Mouse (Mus musculus): ENCODE data around the gene Pfdn5.

Gene Pfdn5

GRCm38 (mm10) chr15:102376453-102377162 is 50.7 kb downstream of the Pfdn5 start:
- DNase-seq (ENCODE audit: low read depth), result no peak

GRCm38 (mm10) chr15:102377163-102377543 is 51.2 kb downstream of the Pfdn5 start:
- DNase-seq (ENCODE audit: low read depth), result peak; percentile 63

GRCm38 (mm10) chr15:102377810-102378262 is 51.9 kb downstream of the Pfdn5 start:
- DNase-seq (ENCODE audit: low read depth), result no peak

Data from fibroblast of lung, adult 2 months (primary cell).